Mouse (Mus musculus) ovary, adult 18-20 months (tissue): ENCODE measurements around the gene Qk.

Experiments used
- DNase-seq: peaks from one replicate; pipeline ENCODE4 v3.0.0; 2022; ENCODE audit warnings: low spot score, mixed read lengths

Gene Qk

GRCm38 (mm10) chr17:10326596-10327045 lies 7.0 kb upstream of the Qk start:
- DNase-seq: peak; percentile 60

- DNase-seq: no peak
Observed at GRCm38 (mm10) chr17:10325921-10326320, 6.3 kb upstream of the Qk start.

GRCm38 (mm10) chr17:10321754-10322153 lies 2.1 kb upstream of the Qk start:
- no peak for DNase-seq

GRCm38 (mm10) chr17:10321092-10321491 lies 1.4 kb upstream of the Qk start:
- no peak for DNase-seq

GRCm38 (mm10) chr17:10320456-10320790 lies 769 bp upstream of the Qk start:
- no peak for DNase-seq

- DNase-seq: no peak
Observed at GRCm38 (mm10) chr17:10319431-10319684, 296 bp downstream of the Qk start.

GRCm38 (mm10) chr17:10318561-10319430 lies 858 bp downstream of the Qk start:
- DNase-seq: peak; percentile 71

- peak; percentile 47 for DNase-seq
Observed at GRCm38 (mm10) chr17:10317981-10318551, 1.6 kb downstream of the Qk start.

- no peak for DNase-seq
Observed at GRCm38 (mm10) chr17:10317186-10317585, 2.5 kb downstream of the Qk start.

GRCm38 (mm10) chr17:10316446-10316845 lies 3.2 kb downstream of the Qk start:
- DNase-seq: no peak

GRCm38 (mm10) chr17:10310046-10310445 lies 9.6 kb downstream of the Qk start:
- DNase-seq: no peak

GRCm38 (mm10) chr17:10309135-10309623 lies 10.5 kb downstream of the Qk start:
- DNase-seq: peak; percentile 49

GRCm38 (mm10) chr17:10306424-10306823 lies 13.2 kb downstream of the Qk start:
- DNase-seq: no peak

GRCm38 (mm10) chr17:10304001-10304400 lies 15.7 kb downstream of the Qk start:
- DNase-seq: no peak

- no peak for DNase-seq
Observed at GRCm38 (mm10) chr17:10300968-10301795, 18.5 kb downstream of the Qk start.

GRCm38 (mm10) chr17:10299396-10299795 lies 20.3 kb downstream of the Qk start:
- no peak for DNase-seq

- DNase-seq: no peak
Observed at GRCm38 (mm10) chr17:10292520-10292919, 27.1 kb downstream of the Qk start.

- DNase-seq: no peak
Observed at GRCm38 (mm10) chr17:10284772-10285171, 34.9 kb downstream of the Qk start.

- no peak for DNase-seq
Observed at GRCm38 (mm10) chr17:10279532-10279931, 40.1 kb downstream of the Qk start.

- no peak for DNase-seq
Observed at GRCm38 (mm10) chr17:10269518-10269917, 50.1 kb downstream of the Qk start.

GRCm38 (mm10) chr17:10268468-10268867 lies 51.2 kb downstream of the Qk start:
- no peak for DNase-seq

GRCm38 (mm10) chr17:10266207-10266606 lies 53.4 kb downstream of the Qk start:
- no peak for DNase-seq
